Mouse (Mus musculus) embryonic facial prominence, embryonic 11.5 days (tissue): ENCODE measurements around the gene Ckap2l. TPM values are rescaled to one million over a fixed set of nuclear protein-coding genes. Genes with fewer than 3 reads are reported as not detected.

Experiments used
- ATAC-seq: fragments of 200-750 bp; cut with Nextera tagmentation; replicated peaks from 2 replicates; pipeline ENCODE4 v1.8.0; 2017; ENCODE audit warnings: low read depth; ENCODE audit not compliant: insufficient number of reproducible peaks, low FRiP score, low TSS enrichment
- DNase-seq: peaks from one replicate; pipeline ENCODE4 v3.0.0-alpha.2; 2015; ENCODE audit warnings: low spot score
- H3K27ac ChIP-seq: fragments of 300-500 bp; sonication (generic); replicated peaks from 2 replicates; pipeline ENCODE4 v1.5.1; 2014; ENCODE audit warnings: mild to moderate bottlenecking, low read depth, low read length, control low read depth
- H3K27me3 ChIP-seq: fragments of 300-500 bp; sonication (generic); 2 replicates; pipeline ENCODE4 v1.6.1; 2014; ENCODE audit warnings: mild to moderate bottlenecking, low read length, moderate library complexity, mixed read lengths; ENCODE audit not compliant: control insufficient read depth, insufficient read depth
- H3K36me3 ChIP-seq: fragments of 300-500 bp; sonication (generic); replicated peaks from 2 replicates; pipeline ENCODE4 v1.6.1; 2014; ENCODE audit warnings: low read depth, mild to moderate bottlenecking, low read length, moderate library complexity, mixed read lengths; ENCODE audit not compliant: control insufficient read depth, insufficient read depth
- H3K4me1 ChIP-seq: fragments of 300-500 bp; sonication (generic); 2 replicates; pipeline ENCODE4 v1.6.1; 2014; ENCODE audit warnings: low read length, mixed read lengths; ENCODE audit not compliant: control insufficient read depth, insufficient read depth
- H3K4me2 ChIP-seq: fragments of 300-500 bp; sonication (generic); 2 replicates; pipeline ENCODE4 v1.6.1; 2014; ENCODE audit warnings: low read depth, mild to moderate bottlenecking, control low read depth, low read length, moderate library complexity
- H3K4me3 ChIP-seq: fragments of 300-500 bp; sonication (generic); 2 replicates; pipeline ENCODE4 v1.5.1; 2014; ENCODE audit warnings: low read depth, low read length, control low read depth
- H3K9ac ChIP-seq: fragments of 300-500 bp; sonication (generic); replicated peaks from 2 replicates; pipeline ENCODE4 v1.6.1; 2014; ENCODE audit warnings: mild to moderate bottlenecking, control low read depth, low read length
- H3K9me3 ChIP-seq: fragments of 300-500 bp; sonication (generic); replicated peaks from 2 replicates; pipeline ENCODE4 v1.6.1; 2016; ENCODE audit warnings: mild to moderate bottlenecking, low read length, inconsistent platforms, mixed read lengths; ENCODE audit not compliant: control insufficient read depth
- WGBS: fragments of 180-500 bp; shearing (Covaris S2); extraction: QIAGEN DNeasy Blood & Tissue Kit; methylation state at CpG from one replicate; pipeline ENCODE4 v1.1.7; 2014; 5-methylcytosine and 5-hydroxymethylcytosine counted together
- polyA plus RNA-seq: library from polyadenylated mRNA; unstranded; fragments of >200 nt; fragmentation: Nextera tagmentation; extraction: Ambion mirVana; gene quantifications from 2 replicates; pipeline ENCODE4 v1.2.1, GENCODE M21; 2014

Ckap2l gene
- polyA plus RNA-seq, 1 experiment from 2014 or later = 111 TPM

DNA sequence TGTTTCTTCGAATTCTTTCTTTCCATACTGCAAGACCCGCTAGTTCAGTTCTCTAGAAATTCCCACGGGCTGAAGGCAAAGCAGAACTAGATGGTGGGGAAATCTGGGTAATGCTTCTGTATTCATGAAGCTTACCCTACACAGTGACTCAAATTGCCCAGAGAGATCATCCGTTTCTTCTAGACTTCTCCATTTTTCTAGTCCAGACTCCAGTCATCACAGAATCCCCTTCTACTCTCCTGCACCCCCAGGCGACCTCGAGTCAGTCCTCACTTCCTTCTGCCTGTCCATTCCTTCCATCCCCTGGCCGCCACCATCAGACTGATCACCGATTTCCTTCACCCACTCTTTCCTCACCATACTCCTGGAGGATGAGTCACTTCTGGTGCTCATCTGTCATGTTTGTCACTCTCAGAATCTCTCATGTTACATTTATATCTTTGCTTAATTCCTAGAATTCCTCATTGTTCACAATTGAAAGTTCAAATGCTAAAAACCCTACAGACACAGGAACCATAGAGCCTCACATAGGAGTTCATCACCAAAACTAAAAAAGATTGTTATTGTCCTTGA, 23.1 kb upstream of the Ckap2l start:
- H3K9ac ChIP-seq = no peak overlapping the region
- WGBS = 83% methylated on average over 8 of the region's 8 CpGs
- ATAC-seq = no peak

DNA sequence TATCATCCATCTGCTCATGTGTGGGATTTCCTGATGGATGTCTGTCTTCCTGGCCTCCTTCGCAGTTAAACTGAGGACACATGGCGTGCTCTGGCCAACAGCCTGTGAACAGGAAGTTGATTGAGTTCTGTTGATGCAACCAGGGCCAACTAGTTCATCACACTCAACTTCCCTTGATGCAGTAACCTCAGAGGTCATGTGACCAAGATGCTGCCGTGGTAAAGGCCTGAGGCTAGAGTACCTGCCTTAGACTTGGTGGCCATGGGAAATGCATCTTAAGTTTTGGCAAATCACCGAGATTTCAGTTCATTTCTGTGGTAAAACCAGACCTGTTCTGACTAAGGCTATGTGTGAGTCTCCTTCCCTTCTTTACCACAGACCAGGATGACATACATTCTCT, 18.8 kb upstream of the Ckap2l start:
- DNase-seq (no peak), ATAC-seq (no peak)
- no peaks in the 10 kb centered on the region for H3K36me3 ChIP-seq
- 83% methylated on average over 4 of the region's 4 CpGs for WGBS
- H3K4me3 ChIP-seq = no peak overlapping the region
- no peak overlapping the region for H3K4me2 ChIP-seq
- no peaks in the 10 kb centered on the region for H3K27me3 ChIP-seq
- H3K9me3 ChIP-seq = no peaks in the 10 kb centered on the region
- no peak overlapping the region for H3K9ac ChIP-seq
- no peaks in the 10 kb centered on the region for H3K4me1 ChIP-seq
- no peak overlapping the region for H3K27ac ChIP-seq

More for the DNA sequence above, 23.1 kb upstream of the Ckap2l start:
- Histone ChIP-seq H3K9me3 (no peaks in the 10 kb centered on the region), H3K27ac (no peak overlapping the region), H3K36me3 (no peaks in the 10 kb centered on the region), H3K27me3 (no peaks in the 10 kb centered on the region), H3K4me3 (no peak overlapping the region), H3K4me1 (no peaks in the 10 kb centered on the region), H3K4me2 (no peak overlapping the region)
- no peak for DNase-seq

DNA sequence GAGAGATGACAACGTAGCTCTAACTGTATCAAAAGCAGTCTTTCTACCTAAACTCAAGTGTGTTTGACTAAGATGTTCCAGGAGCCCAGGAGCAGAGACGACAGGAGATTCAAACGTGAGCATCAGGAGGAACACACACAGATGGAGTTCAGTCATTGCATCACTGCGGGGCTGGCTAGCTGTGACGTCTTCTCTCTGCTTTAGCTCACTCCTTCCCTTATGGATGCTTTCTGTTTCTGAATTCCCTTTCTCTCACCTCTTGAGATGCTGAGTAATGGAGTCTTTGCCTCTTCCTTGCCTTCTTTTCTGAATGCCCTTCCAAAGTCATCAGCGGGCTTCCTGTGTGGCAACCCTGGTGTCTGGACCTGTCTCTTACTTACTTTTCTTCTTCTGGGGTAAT, 17.9 kb upstream of the Ckap2l start:
- no peaks in the 10 kb centered on the region for H3K4me1 ChIP-seq
- H3K4me2 ChIP-seq = no peak overlapping the region
- H3K9me3 ChIP-seq = no peaks in the 10 kb centered on the region
- no peaks in the 10 kb centered on the region for H3K27me3 ChIP-seq
- no peaks in the 10 kb centered on the region for H3K36me3 ChIP-seq
- no peak overlapping the region for H3K9ac ChIP-seq
- no peak for ATAC-seq
- 83% methylated on average over 6 of the region's 6 CpGs for WGBS
- no peak overlapping the region for H3K4me3 ChIP-seq
- H3K27ac ChIP-seq = no peak overlapping the region
- no peak for DNase-seq

DNA sequence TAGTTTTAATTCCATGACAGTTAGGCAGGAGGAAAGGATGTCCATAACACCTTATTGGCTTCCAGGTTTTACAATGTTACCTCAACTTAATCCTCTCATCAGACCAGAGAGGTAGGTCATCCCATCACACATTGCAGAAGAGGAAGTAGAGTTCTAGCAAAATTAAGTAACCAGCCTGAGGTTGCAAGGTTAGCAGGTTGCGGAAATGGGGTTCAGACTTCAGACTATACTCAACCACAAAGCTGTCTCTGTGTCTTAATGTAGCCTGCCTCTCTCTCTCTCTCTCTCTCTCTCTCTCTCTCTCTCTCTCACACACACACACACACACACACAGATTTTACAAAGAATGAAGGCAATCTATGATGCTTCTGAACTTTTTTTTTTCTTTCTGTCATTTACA, 16.9 kb upstream of the Ckap2l start:
- no peaks in the 10 kb centered on the region for H3K9me3 ChIP-seq
- DNase-seq (no peak), ATAC-seq (no peak)
- H3K4me1 ChIP-seq = no peaks in the 10 kb centered on the region
- H3K36me3 ChIP-seq = no peaks in the 10 kb centered on the region
- H3K27ac ChIP-seq = no peak overlapping the region
- WGBS = 94% methylated on average over 1 of the region's 1 CpGs
- H3K27me3 ChIP-seq = no peaks in the 10 kb centered on the region
- no peak overlapping the region for H3K4me3 ChIP-seq
- H3K4me2 ChIP-seq = no peak overlapping the region
- no peak overlapping the region for H3K9ac ChIP-seq

DNA sequence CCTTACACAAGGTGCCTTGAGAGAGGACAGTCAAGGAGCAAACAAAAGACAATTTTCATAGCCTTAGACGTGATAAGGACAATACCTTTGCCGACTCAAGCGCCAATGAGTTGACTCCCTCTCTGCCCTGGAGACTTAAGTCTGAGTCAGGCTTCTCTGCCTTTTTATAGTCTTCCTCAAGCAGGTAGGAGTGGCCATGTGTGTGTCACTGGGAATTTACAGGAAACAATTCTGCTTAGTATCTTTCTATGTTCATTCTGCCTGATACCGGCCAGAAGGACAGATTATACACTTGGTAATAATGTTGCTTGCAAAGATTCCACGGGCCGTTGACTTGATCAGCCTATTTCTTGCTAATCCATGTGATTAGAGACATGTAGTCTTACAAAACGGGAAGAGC, 12.8 kb upstream of the Ckap2l start, which contains the start of gene Il1a:
TSS of gene Il1a (minus strand) at position 137 of the 400 bp plus-strand sequence.
- WGBS = 84% methylated on average over 7 of the region's 7 CpGs
- Histone ChIP-seq H3K36me3 (no peaks in the 10 kb centered on the region), H3K27ac (no peak within 1 kb of the TSS), H3K9me3 (no peaks in the 10 kb centered on the region), H3K9ac (no peak within 1 kb of the TSS), H3K4me2 (no peak within 1 kb of the TSS), H3K4me3 (no peak within 1 kb of the TSS), H3K4me1 (no peaks in the 10 kb centered on the region), H3K27me3 (no peaks in the 10 kb centered on the region)
- DNase-seq = no peak
- no peak for ATAC-seq

DNA sequence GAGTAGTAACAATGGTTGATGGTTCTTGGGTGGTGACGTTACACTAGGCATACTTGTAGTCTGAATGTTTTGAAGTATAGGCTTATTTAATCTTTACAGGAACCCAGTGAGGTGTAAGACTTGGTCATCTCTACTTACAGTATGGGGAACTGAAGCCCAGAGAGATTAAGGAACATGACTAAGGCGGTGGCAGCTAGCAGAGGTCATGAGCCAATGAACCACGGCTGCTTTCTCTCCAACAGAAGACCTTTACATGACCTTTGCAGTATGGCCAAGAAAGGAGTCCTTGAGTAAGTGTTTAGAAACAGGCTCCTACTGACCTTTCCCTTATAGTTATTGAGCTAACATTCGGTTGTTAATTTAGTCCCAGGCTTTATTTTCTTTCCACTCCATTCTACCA, 9.0 kb upstream of the Ckap2l start:
- DNase-seq (no peak), ATAC-seq (no peak)
- H3K27ac ChIP-seq = no peak overlapping the region
- no peaks in the 10 kb centered on the region for H3K36me3 ChIP-seq
- no peaks in the 10 kb centered on the region for H3K4me1 ChIP-seq
- no peak overlapping the region for H3K4me3 ChIP-seq
- 62% methylated on average over 4 of the region's 4 CpGs for WGBS
- H3K9me3 ChIP-seq = no peaks in the 10 kb centered on the region
- no peaks in the 10 kb centered on the region for H3K27me3 ChIP-seq
- no peak overlapping the region for H3K9ac ChIP-seq
- no peak overlapping the region for H3K4me2 ChIP-seq

DNA sequence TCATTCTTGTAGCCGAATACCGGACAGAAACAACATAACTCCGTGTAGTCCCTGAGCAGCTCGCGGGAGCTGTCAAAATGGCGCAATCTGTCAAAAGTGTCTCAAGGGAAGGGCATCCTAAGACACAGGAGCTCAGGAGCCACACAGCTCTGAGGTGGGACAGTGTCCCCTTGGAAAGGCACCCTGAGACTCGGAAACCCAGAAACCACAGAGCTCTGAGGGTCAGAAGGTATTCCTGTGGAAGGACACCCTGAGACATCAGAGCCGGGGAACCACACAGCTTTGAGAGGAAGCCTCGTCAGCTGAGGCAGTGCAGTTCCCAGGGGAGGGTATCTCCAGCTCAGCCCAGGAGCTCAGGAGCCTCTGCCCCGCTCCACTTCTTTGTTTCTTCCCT, 574 bp upstream of the Ckap2l start:
- Histone ChIP-seq H3K4me3 (peak overlapping the region; percentile 80), H3K9me3 (no peaks in the 10 kb centered on the region), H3K36me3 (no peaks in the 10 kb centered on the region), H3K9ac (peak overlapping the region; percentile 58), H3K4me2 (peak overlapping the region; percentile 62), H3K4me1 (no peaks in the 10 kb centered on the region; the same call in 1 of the 2 replicates), H3K27me3 (no peaks in the 10 kb centered on the region), H3K27ac (peak overlapping the region; percentile 72)
- peak; percentile 30 for ATAC-seq
- peak; percentile 27 for DNase-seq
- 7% methylated on average over 10 of the region's 10 CpGs for WGBS

DNA sequence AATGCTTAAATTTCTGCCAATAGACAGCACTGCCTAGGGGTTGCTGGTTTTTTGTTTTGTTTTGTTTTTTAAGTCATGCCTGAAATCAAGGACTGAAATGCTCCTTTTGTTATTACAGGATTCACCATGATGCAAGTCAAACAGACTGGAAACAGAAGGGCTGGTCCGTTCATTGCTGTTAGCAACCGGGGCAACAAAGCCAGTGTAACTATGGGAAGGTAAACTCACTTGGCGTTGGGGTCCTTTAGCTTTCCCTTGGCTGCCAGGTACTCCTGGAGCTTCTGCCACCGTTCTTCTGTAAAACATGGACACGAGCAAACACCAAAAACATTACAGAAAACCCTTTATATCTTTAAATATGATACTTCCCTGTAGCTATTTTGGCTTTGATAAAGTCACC, 926 bp downstream of the Ckap2l start:
- Histone ChIP-seq H3K9ac (peak overlapping the region; percentile 84), H3K27me3 (no peaks in the 10 kb centered on the region), H3K36me3 (no peaks in the 10 kb centered on the region), H3K4me3 (peak overlapping the region; percentile 80), H3K4me1 (no peaks in the 10 kb centered on the region; the same call in 1 of the 2 replicates), H3K4me2 (peak overlapping the region; percentile 45), H3K27ac (no peak overlapping the region), H3K9me3 (no peaks in the 10 kb centered on the region)
- WGBS = 68% methylated on average over 5 of the region's 5 CpGs
- ATAC-seq = no peak
- DNase-seq = no peak
